Mouse (Mus musculus) hindbrain, embryonic 12.5 days (tissue): ENCODE measurements around the gene Tenm2. TPM values are rescaled to one million over a fixed set of nuclear protein-coding genes. Genes with fewer than 3 reads are reported as not detected.

Source experiments
- ATAC-seq: fragments of 200-750 bp; cut with Nextera tagmentation; 2 replicates; pipeline ENCODE4 v1.8.0; 2017; ENCODE audit warnings: moderate TSS enrichment; ENCODE audit not compliant: low FRiP score
- H3K27ac ChIP-seq: fragments of 300-500 bp; sonication (generic); 2 replicates; pipeline ENCODE4 v1.5.1; 2016; ENCODE audit warnings: mild to moderate bottlenecking
- H3K27me3 ChIP-seq: fragments of 300-500 bp; sonication (generic); 2 replicates; pipeline ENCODE4 v1.6.1; 2016; ENCODE audit warnings: mild to moderate bottlenecking
- H3K36me3 ChIP-seq: fragments of 300-500 bp; sonication (generic); 2 replicates; pipeline ENCODE4 v1.6.1; 2016; ENCODE audit warnings: mild to moderate bottlenecking
- H3K4me1 ChIP-seq: fragments of 300-500 bp; sonication (generic); 2 replicates; pipeline ENCODE4 v1.6.1; 2016
- H3K4me2 ChIP-seq: fragments of 300-500 bp; sonication (generic); replicated peaks from 2 replicates; pipeline ENCODE4 v1.6.1; 2016; ENCODE audit warnings: mild to moderate bottlenecking
- H3K4me3 ChIP-seq: fragments of 300-500 bp; sonication (generic); 2 replicates; pipeline ENCODE4 v1.5.1; 2016; ENCODE audit warnings: mild to moderate bottlenecking
- H3K9ac ChIP-seq: fragments of 300-500 bp; sonication (generic); 2 replicates; pipeline ENCODE4 v1.6.1; 2016; ENCODE audit warnings: mild to moderate bottlenecking, moderate library complexity
- H3K9me3 ChIP-seq: fragments of 300-500 bp; sonication (generic); replicated peaks from 2 replicates; pipeline ENCODE4 v1.6.1; 2016; ENCODE audit warnings: mild to moderate bottlenecking
- WGBS: fragments of 180-500 bp; shearing (Covaris S2); methylation state at CpG from one replicate; pipeline ENCODE4 v1.1.7; 2016; 5-methylcytosine and 5-hydroxymethylcytosine counted together
- polyA plus RNA-seq: library from polyadenylated mRNA; unstranded; fragments of >200 nt; fragmentation: Nextera tagmentation; extraction: Ambion mirVana; gene quantifications from 2 replicates; pipeline ENCODE4 v1.2.1, GENCODE M21; 2016

Tenm2 gene
- polyA plus RNA-seq, 1 experiment from 2014 or later: 16.6 TPM

DNA sequence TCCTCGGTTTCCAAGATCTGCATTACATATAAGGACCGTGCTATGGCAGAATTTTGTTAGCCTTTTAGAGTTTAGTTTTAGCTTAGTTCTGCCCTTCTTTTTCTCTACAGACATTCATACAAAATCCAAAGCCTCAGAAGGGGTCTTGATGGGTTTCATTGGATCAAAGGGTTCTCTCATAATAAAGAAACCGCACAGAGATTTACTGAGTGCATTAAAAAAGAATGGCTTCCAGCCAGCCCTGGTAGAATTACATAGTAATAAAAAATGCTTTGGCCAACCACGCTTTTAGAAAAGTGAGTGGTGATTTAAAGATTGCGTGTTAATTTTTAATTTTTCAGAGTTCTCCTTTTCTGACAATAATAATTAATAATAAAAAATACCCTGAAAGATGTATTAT, 978.6 kb downstream of the Tenm2 start:
- peaks cover 4% of the 10 kb centered on the region for H3K4me1 ChIP-seq
- no peak for ATAC-seq
- H3K27ac ChIP-seq: no peak overlapping the region; the same call in 1 of the 2 replicates
- H3K36me3 ChIP-seq: no peaks in the 10 kb centered on the region
- H3K4me3 ChIP-seq: no peak overlapping the region
- H3K9ac ChIP-seq: no peak overlapping the region
- H3K4me2 ChIP-seq: no peak overlapping the region
- WGBS: 76% methylated on average over 5 of the region's 5 CpGs
- H3K27me3 ChIP-seq: no peaks in the 10 kb centered on the region
- H3K9me3 ChIP-seq: 0 out of 2 replicates have a peak, but pooled peaks cover 4% of the 10 kb centered on the region

DNA sequence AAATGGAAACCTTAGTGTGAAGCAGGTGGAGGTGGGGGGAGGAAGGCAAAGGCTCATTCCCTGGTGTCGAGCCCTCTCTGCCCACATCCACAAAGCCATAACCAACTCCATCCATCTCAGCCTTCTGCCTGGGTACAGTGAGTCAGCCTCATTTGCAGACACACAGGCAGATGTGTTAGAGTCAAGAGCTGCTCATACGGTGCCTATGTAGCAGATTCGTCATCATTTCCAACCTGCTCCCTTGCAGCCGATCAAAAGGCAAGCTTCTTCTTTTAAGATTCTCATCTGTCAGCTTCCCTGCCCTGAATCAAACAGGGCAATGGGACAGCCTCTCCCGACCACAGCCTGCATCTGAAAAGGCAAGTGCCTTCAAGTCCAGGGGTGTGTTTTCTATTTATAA, 979.0 kb downstream of the Tenm2 start:
- no peaks in the 10 kb centered on the region for H3K27me3 ChIP-seq
- no peak overlapping the region; the same call in 1 of the 2 replicates for H3K27ac ChIP-seq
- 0 out of 2 replicates have a peak, but pooled peaks cover 4% of the 10 kb centered on the region for H3K9me3 ChIP-seq
- H3K9ac ChIP-seq: no peak overlapping the region
- peaks cover 6% of the 10 kb centered on the region for H3K4me1 ChIP-seq
- WGBS: 75% methylated on average over 5 of the region's 5 CpGs
- no peaks in the 10 kb centered on the region for H3K36me3 ChIP-seq
- no peak overlapping the region for H3K4me3 ChIP-seq
- H3K4me2 ChIP-seq: no peak overlapping the region
- no peak for ATAC-seq

DNA sequence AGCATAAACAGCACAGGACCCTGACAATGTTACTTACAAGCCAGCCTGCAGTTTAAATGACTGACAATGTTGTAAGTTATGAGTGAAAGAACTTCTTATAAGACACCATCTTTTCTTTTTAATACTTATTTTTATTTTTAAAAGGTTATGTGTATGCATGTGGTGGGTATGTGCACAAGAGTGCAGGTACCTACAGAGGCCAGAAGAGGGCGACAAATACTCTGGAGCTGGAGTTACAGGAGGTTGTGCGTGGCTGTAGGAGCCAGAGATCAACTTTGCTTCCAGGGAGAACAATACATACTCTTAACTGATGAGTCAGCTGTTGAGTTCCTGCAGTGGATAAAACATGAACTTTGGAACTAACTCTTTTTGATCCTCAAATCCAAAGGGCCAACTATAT, 981.7 kb downstream of the Tenm2 start:
- Histone ChIP-seq H3K4me2 (no peak overlapping the region), H3K27ac (no peak overlapping the region), H3K36me3 (no peaks in the 10 kb centered on the region), H3K4me1 (peaks cover 17% of the 10 kb centered on the region; the same call in 1 of the 2 replicates), H3K4me3 (no peak overlapping the region), H3K27me3 (no peaks in the 10 kb centered on the region), H3K9me3 (0 out of 2 replicates have a peak, but pooled peaks cover 4% of the 10 kb centered on the region), H3K9ac (no peak overlapping the region)
- WGBS: 89% methylated on average over 2 of the region's 2 CpGs
- no peak for ATAC-seq

DNA sequence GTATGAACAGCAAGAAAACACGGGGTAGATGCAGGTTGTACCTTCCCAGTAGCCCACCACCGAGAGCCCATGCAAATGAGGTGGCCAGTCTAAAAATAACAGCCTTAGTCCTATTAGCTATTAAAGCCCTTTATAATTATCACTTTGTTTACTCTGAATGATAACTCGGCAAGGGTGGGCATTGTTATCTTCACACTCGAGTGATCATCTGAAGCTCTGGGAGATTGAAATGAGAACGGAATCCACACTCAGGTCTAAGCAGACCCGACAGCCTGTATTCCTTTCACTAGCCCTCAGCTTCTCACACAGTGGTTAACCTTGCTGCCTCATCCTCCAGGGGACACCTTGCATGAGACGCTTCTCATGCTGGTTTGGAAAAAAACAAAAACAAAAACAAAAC, 985.7 kb downstream of the Tenm2 start:
- H3K27ac ChIP-seq: no peak overlapping the region
- 32% methylated on average over 7 of the region's 7 CpGs for WGBS
- H3K4me2 ChIP-seq: no peak overlapping the region
- H3K4me3 ChIP-seq: no peak overlapping the region
- H3K36me3 ChIP-seq: no peaks in the 10 kb centered on the region
- peaks cover 15% of the 10 kb centered on the region for H3K4me1 ChIP-seq
- H3K9ac ChIP-seq: no peak overlapping the region
- no peaks in the 10 kb centered on the region for H3K27me3 ChIP-seq
- H3K9me3 ChIP-seq: 0 out of 2 replicates have a peak, but pooled peaks cover 4% of the 10 kb centered on the region
- no peak for ATAC-seq

DNA sequence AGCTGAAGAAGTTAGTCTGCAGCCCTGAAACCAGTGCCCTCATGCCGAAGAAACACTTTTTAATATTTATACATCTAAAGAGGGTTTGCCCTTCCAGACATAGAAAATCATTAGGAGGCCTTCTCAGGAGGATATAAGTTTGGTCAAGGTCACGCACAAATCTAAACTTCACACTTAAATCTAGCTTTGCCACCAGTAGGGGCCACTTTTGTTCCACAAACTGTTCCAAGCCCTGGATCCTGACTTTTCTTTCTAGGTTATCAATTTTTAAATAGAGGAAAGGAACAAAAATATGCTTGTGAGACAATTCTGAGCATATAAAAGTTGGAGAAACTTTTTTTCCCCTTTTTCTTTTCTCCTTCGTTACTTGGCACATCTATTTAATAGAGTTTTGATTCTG, 989.6 kb downstream of the Tenm2 start:
- Histone ChIP-seq H3K36me3 (no peaks in the 10 kb centered on the region), H3K27me3 (no peaks in the 10 kb centered on the region), H3K4me2 (no peak overlapping the region), H3K4me1 (peaks cover 31% of the 10 kb centered on the region), H3K27ac (no peak overlapping the region), H3K4me3 (no peak overlapping the region), H3K9me3 (no peaks in the 10 kb centered on the region), H3K9ac (no peak overlapping the region)
- ATAC-seq: no peak
- 83% methylated on average over 3 of the region's 3 CpGs for WGBS

DNA sequence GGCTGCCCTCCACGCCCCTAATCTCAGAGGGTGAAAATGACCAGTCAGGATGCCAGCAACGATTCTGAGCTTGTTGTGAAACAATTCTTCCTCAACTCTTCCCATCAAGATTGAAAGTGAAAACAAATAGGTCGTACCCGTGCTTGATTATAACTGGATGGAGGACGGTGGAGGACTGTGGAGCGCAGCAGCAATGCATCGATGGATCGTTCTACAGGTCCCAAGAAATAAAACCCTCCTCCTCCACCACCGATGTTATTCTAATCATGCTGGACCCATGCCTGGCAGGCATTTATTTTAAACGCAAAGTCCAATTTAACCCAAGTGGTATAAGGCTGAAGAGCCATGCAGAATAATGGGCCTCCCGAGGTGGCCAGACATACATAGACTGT, 991.3 kb downstream of the Tenm2 start:
- Histone ChIP-seq H3K36me3 (no peaks in the 10 kb centered on the region), H3K4me2 (no peak overlapping the region), H3K27me3 (no peaks in the 10 kb centered on the region), H3K9me3 (no peaks in the 10 kb centered on the region), H3K4me3 (no peak overlapping the region), H3K9ac (no peak overlapping the region), H3K4me1 (peaks cover 23% of the 10 kb centered on the region), H3K27ac (peak overlapping the region; percentile 57; the same call in 1 of the 2 replicates)
- WGBS: 85% methylated on average over 11 of the region's 11 CpGs
- ATAC-seq: no peak

DNA sequence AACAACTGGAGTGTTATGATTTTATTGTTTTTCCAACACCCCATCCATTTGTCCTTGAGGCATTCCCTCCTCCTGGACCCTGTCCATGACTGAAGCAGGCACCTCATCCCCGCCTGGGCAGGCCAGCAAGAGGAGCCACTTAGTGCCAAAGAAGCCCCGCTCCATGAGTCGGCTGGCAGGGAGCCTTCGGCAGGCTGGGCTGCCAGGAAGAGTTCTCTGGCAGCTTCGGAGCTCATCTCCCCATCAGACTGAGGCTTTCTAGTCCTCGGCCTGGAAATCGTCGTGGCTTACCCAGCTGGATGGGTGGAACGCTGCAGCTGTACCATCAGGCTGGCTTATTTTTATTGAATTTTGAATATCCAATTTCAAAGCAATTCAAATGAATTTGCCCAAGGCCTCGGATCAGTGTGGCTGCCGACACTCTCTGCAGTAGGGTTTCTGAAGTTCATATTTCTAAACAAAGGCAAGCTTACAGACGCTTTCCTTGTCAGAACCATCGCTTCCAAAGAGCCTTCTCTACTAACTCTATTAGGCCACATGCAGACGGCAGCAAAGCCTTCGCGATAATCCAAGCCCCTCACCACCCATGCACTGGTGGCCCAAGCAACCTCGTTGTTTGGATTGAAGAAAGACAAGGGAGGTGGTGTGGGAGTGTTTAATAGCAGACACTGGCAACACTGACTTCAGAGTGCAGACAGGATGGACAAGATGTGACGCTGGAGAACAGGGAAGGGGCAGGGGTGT, 991.8 kb downstream of the Tenm2 start:
- Histone ChIP-seq H3K36me3 (no peaks in the 10 kb centered on the region), H3K4me1 (peaks cover 23% of the 10 kb centered on the region), H3K4me2 (no peak overlapping the region), H3K27me3 (no peaks in the 10 kb centered on the region), H3K4me3 (no peak overlapping the region), H3K27ac (peak overlapping the region; percentile 57; the same call in 1 of the 2 replicates), H3K9me3 (no peaks in the 10 kb centered on the region), H3K9ac (no peak overlapping the region)
- no peak for ATAC-seq
- 67% methylated on average over 18 of the region's 18 CpGs for WGBS

DNA sequence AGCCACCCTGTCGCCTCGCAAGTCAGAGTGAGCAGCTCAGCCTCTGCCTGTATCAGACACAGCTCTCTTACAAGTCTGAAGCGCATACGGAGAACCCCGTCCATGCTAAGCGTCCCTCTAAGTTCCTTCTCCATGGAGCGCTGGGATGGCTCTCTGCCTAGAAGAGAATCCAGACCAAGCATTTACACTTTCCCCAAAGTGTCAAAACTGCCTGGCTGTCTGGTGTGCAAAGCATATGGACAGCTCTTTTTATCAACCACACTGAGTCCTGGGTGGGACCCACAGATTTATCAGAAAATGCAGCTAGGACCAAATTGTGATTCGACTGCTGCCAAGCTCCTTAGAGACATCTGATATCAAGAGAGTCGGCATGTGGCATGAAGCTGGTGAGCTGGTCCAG, 996.9 kb downstream of the Tenm2 start:
- 0 out of 2 replicates have a peak, but pooled peaks cover 2% of the 10 kb centered on the region for H3K27me3 ChIP-seq
- H3K27ac ChIP-seq: no peak overlapping the region
- H3K4me3 ChIP-seq: no peak overlapping the region
- 89% methylated on average over 9 of the region's 9 CpGs for WGBS
- H3K36me3 ChIP-seq: no peaks in the 10 kb centered on the region
- H3K9me3 ChIP-seq: no peaks in the 10 kb centered on the region
- peaks cover 13% of the 10 kb centered on the region for H3K4me1 ChIP-seq
- ATAC-seq: no peak
- no peak overlapping the region for H3K4me2 ChIP-seq
- H3K9ac ChIP-seq: no peak overlapping the region

DNA sequence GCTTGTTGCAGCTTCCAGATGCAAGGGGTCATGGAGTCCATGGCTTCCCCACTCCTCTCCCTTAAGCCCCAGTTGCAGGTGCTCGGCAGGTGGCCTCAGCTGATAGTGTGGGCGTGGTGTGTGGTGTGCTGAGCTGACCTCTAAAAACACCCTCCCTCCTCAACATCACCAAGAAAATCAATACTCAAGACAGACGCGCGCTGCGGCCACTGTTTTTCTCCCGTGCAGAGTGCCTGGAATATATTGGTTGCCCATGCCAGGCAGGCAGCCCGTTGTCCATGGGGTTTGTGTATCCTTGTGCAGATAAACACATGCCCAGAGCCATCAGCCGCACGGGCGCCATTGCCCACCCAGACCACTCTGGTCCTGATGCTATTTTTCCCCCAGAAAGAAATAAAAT, 1007.1 kb downstream of the Tenm2 start:
- Histone ChIP-seq H3K4me2 (no peak overlapping the region), H3K9me3 (no peaks in the 10 kb centered on the region), H3K4me3 (no peak overlapping the region), H3K36me3 (no peaks in the 10 kb centered on the region), H3K9ac (no peak overlapping the region), H3K27ac (no peak overlapping the region), H3K27me3 (no peaks in the 10 kb centered on the region), H3K4me1 (peaks cover 22% of the 10 kb centered on the region)
- WGBS: 85% methylated on average over 11 of the region's 11 CpGs
- ATAC-seq: no peak; the same call in 1 of the 2 replicates

DNA sequence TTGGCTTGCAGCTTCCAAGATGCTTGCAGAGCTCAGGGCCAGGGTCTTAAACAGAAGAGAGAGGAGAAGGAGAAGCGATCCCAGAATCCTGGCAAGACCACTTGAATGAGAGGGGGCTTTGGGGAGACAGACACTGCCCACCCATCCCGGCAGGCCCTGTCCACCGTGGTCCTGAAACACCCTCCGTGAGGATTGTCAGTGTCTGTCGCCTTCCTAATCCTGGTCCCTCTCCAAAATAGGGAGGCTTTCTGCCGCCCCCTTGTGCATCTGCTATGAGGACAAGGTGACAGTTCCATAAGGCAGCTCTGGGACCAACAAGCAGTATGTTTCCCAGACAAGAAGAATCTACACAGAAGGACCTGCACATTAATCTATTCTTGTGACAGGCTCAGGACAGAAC, 1007.6 kb downstream of the Tenm2 start:
- Histone ChIP-seq H3K9ac (no peak overlapping the region), H3K9me3 (no peaks in the 10 kb centered on the region), H3K4me1 (peaks cover 22% of the 10 kb centered on the region), H3K27ac (no peak overlapping the region), H3K4me2 (no peak overlapping the region), H3K4me3 (no peak overlapping the region), H3K36me3 (no peaks in the 10 kb centered on the region), H3K27me3 (no peaks in the 10 kb centered on the region)
- 67% methylated on average over 6 of the region's 6 CpGs for WGBS
- ATAC-seq: no peak

DNA sequence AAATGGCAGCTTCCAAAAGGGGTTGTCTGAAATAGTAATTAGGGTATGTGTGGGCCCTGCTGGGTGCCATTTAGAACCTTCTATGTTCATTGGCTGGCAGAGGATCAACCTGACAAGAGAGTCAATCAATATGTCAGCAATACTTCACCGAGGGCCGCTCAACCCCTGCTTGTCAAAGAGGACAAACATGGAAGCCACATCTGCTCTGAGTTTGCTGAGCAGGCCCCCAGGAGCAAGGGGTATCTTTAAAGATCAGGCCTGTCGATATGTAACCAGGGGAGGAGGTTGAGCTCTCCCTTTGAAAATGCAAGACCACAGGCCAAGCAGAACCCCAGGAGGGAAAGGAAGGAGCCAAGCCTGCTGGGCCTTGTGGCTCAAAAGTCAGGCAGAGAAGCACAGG, 1009.7 kb downstream of the Tenm2 start:
- no peak overlapping the region for H3K4me2 ChIP-seq
- WGBS: 17% methylated on average over 3 of the region's 3 CpGs
- H3K4me3 ChIP-seq: no peak overlapping the region
- H3K36me3 ChIP-seq: no peaks in the 10 kb centered on the region
- no peak overlapping the region for H3K27ac ChIP-seq
- no peak for ATAC-seq
- H3K27me3 ChIP-seq: no peaks in the 10 kb centered on the region
- no peak overlapping the region for H3K9ac ChIP-seq
- peaks cover 34% of the 10 kb centered on the region for H3K4me1 ChIP-seq
- H3K9me3 ChIP-seq: no peaks in the 10 kb centered on the region

DNA sequence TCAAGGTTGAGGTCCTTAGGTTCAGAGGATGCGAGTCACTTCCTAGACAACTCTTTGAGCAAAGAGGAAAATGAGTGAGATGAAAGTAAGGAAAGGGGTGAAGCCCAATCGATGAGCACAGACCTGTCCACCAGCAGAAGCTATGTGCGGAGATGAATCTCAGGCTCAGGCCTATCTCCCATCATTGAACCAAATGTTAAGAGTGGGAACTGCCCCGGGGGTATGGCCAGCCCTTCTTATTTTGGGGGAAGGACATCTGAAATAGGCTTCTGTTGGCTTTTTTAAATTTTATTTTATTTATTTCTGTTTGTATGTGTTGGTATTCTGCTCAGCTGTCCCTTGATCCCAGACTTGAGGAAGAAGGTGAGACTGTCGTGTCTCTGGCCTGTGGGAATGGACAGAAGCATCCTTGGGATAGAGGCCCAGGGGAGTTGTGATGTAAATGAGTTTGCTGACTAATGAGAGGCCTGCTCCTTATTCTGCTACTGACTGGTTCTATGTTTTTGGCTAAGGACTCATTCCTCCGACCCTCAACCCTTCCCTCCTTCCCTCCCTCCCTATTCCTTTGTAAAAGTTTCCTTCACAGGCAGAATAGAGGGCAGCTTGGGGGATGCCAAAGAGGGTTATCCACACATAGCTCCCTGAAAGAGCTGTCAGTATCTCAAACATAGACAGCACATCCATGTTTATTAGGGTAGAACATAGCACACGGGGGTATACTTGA, 1011.9 kb downstream of the Tenm2 start:
- H3K9ac ChIP-seq: no peak overlapping the region
- no peak overlapping the region for H3K4me2 ChIP-seq
- H3K27ac ChIP-seq: no peak overlapping the region
- no peaks in the 10 kb centered on the region for H3K27me3 ChIP-seq
- no peaks in the 10 kb centered on the region for H3K36me3 ChIP-seq
- no peak for ATAC-seq
- no peaks in the 10 kb centered on the region for H3K9me3 ChIP-seq
- whole genome bisulfite sequencing: 73% methylated on average over 7 of the region's 7 CpGs
- no peak overlapping the region for H3K4me3 ChIP-seq
- peaks cover 42% of the 10 kb centered on the region for H3K4me1 ChIP-seq
